Mouse (Mus musculus) hindbrain, postnatal 0 days (tissue): ENCODE results near the gene Terf2ip. TPM values are rescaled to one million over a fixed set of nuclear protein-coding genes. Genes with fewer than 3 reads are reported as not detected.
A peak's percentile ranks its signal among the peaks of the same experiment; 100 is the strongest.

Experiments used
- ATAC-seq: fragments of 200-750 bp; cut with Nextera tagmentation; 2 replicates; pipeline ENCODE4 v1.8.0; 2017; ENCODE audit warnings: mild to moderate bottlenecking, moderate TSS enrichment, moderate library complexity
- DNase-seq: peaks from one replicate; pipeline ENCODE4 v3.0.0-alpha.2; 2015; ENCODE audit warnings: low spot score
- H3K27ac ChIP-seq: fragments of 300-500 bp; sonication (generic); 2 replicates; pipeline ENCODE4 v1.5.1; 2014; ENCODE audit warnings: mild to moderate bottlenecking
- H3K27me3 ChIP-seq: fragments of 300-500 bp; sonication (generic); 2 replicates; pipeline ENCODE4 v1.6.1; 2014; ENCODE audit warnings: low read length, mixed read lengths; ENCODE audit not compliant: insufficient read depth
- H3K36me3 ChIP-seq: fragments of 300-500 bp; sonication (generic); 2 replicates; pipeline ENCODE4 v1.6.1; 2014; ENCODE audit warnings: low read length, mixed read lengths; ENCODE audit not compliant: insufficient read depth
- H3K4me1 ChIP-seq: fragments of 300-500 bp; sonication (generic); 2 replicates; pipeline ENCODE4 v1.6.1; 2014; ENCODE audit warnings: antibody characterized with exemption, low read length, mixed read lengths; ENCODE audit not compliant: insufficient read depth
- H3K4me2 ChIP-seq: fragments of 300-500 bp; sonication (generic); 2 replicates; pipeline ENCODE4 v1.6.1; 2014; ENCODE audit warnings: low read depth, mild to moderate bottlenecking, low read length, moderate library complexity, mixed read lengths
- H3K4me3 ChIP-seq: fragments of 300-500 bp; sonication (generic); 2 replicates; pipeline ENCODE4 v1.5.1; 2014; ENCODE audit warnings: low read length
- H3K9ac ChIP-seq: fragments of 300-500 bp; sonication (generic); replicated peaks from 2 replicates; pipeline ENCODE4 v1.6.1; 2014; ENCODE audit warnings: mild to moderate bottlenecking, low read length, moderate library complexity, mixed read lengths
- H3K9me3 ChIP-seq: fragments of 300-500 bp; sonication (generic); 2 replicates; pipeline ENCODE4 v1.6.1; 2016; ENCODE audit warnings: low read length, mixed read lengths
- CTCF ChIP-seq: IDR thresholded peaks from 2 replicates; pipeline ENCODE4 v1.5.1; 2016; ENCODE audit warnings: antibody characterized with exemption, control low read depth, low read depth
- WGBS: fragments of 180-500 bp; shearing (Covaris S2); extraction: QIAGEN DNeasy Blood & Tissue Kit; methylation state at CpG from one replicate; pipeline ENCODE4 v1.1.7; 2014; 5-methylcytosine and 5-hydroxymethylcytosine counted together
- polyA plus RNA-seq: library from polyadenylated mRNA; unstranded; fragments of >200 nt; fragmentation: Nextera tagmentation; extraction: Ambion mirVana; gene quantifications from 2 replicates; pipeline ENCODE4 v1.2.1, GENCODE M21; 2015
- total RNA-seq: library from RNA; depleted of rRNA; stranded (reverse); fragments of >200 nt; gene quantifications from 2 replicates; pipeline ENCODE4 v1.2.3, GENCODE M21; 2014; rRNA removed

Gene Terf2ip
- total RNA-seq: 48.8 and 51.1 TPM in 2 replicates
- 56.0 and 60.8 TPM in 2 replicates for polyA plus RNA-seq

DNA sequence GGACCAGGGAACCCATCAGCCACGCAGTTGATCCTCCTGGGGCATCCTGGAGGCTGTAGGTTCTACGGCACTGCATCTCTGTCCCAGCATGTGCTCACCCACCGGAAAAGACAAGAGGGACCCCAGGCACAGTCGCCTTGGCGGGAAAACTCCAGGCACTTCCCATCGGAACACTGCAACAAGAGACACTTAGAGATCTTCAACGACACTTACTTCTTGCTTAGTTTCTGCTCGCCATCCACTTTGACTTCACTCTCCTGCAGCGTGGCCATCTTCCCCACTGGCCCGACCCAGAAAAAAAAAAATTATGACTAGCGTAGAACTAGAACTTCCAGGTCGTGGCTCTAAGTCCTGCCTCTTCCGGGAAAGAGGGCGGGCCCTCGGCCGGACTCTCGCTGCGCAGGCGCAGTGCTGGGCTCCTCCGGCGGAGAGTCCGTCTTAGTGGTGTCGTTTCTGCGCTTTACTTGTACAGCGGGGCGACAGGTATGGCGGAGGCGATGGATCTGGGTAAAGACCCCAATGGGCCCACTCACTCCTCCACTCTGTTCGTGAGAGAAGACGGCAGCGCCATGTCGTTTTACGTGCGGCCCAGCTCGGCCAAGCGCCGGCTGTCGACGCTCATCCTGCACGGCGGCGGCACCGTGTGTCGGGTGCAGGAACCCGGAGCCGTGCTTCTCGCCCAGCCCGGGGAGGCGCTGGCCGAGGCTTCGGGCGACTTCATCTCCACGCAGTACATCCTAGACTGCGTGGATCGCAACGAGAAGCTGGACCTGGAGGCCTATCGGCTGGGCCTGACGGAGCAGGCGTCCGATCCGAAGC is at the start of gene Terf2ip, which contains the start of gene Kars:
TSS of gene Terf2ip (plus strand) at position 402 of the 819 bp plus-strand sequence.
TSS of gene Kars (minus strand) at position 327 of the 819 bp plus-strand sequence.
- WGBS: under 1% methylated on average over 61 of the region's 61 CpGs
- peak within 1 kb of the TSS; percentile 91 for H3K4me3 ChIP-seq
- peak; percentile 97 for ATAC-seq

GRCm38 (mm10) chr8:111962589-111962988 is 48.6 kb upstream of the Terf2ip start:
- ATAC-seq: no peak
- no peak for TF ChIP-seq CTCF
- H3K4me3 ChIP-seq: no peak overlapping the region
- no peak overlapping the region for H3K4me2 ChIP-seq
- no peaks in the 10 kb centered on the region for H3K36me3 ChIP-seq
- no peaks in the 10 kb centered on the region for H3K9me3 ChIP-seq
- H3K4me1 ChIP-seq: no peaks in the 10 kb centered on the region
- no peaks in the 10 kb centered on the region for H3K27me3 ChIP-seq
- WGBS: 81% methylated on average over 1 of the region's 1 CpGs
- no peak overlapping the region for H3K9ac ChIP-seq
- no peak overlapping the region for H3K27ac ChIP-seq
- no peak for DNase-seq

More for the DNA sequence above, at the start of gene Terf2ip, which contains the start of gene Kars:
- H3K9me3 ChIP-seq: no peaks in the 10 kb centered on the region
- TF ChIP-seq CTCF: 0 out of 2 replicates have a peak, but pooled peaks have one; percentile 3
- peaks cover 12% of the 10 kb centered on the region for H3K36me3 ChIP-seq
- peak; percentile 97 for DNase-seq
- peak within 1 kb of the TSS; percentile 86 for H3K4me2 ChIP-seq
- H3K9ac ChIP-seq: peak within 1 kb of the TSS; percentile 88
- H3K27me3 ChIP-seq: no peaks in the 10 kb centered on the region
- H3K4me1 ChIP-seq: peaks cover 14% of the 10 kb centered on the region
- H3K27ac ChIP-seq: peak within 1 kb of the TSS; percentile 85

- ATAC-seq (no peak), DNase-seq (no peak)
- WGBS: 51% methylated on average over 10 of the region's 10 CpGs
- Histone ChIP-seq H3K36me3 (no peaks in the 10 kb centered on the region), H3K9ac (no peak overlapping the region), H3K4me1 (no peaks in the 10 kb centered on the region), H3K27me3 (no peaks in the 10 kb centered on the region), H3K4me3 (no peak overlapping the region), H3K27ac (no peak overlapping the region), H3K4me2 (no peak overlapping the region), H3K9me3 (no peaks in the 10 kb centered on the region)
- no peak for TF ChIP-seq CTCF
These were observed 48.1 kb upstream of the Terf2ip start for GRCm38 (mm10) chr8:111963091-111963490.

- Histone ChIP-seq H3K36me3 (no peaks in the 10 kb centered on the region), H3K27me3 (no peaks in the 10 kb centered on the region), H3K4me1 (no peaks in the 10 kb centered on the region), H3K9ac (no peak overlapping the region), H3K27ac (no peak overlapping the region), H3K9me3 (no peaks in the 10 kb centered on the region), H3K4me3 (no peak overlapping the region), H3K4me2 (no peak overlapping the region)
- WGBS: 78% methylated on average over 4 of the region's 4 CpGs
- no peak for TF ChIP-seq CTCF
- DNase-seq: no peak
- ATAC-seq: no peak
These were observed 47.7 kb upstream of the Terf2ip start for GRCm38 (mm10) chr8:111963546-111963945.

DNA sequence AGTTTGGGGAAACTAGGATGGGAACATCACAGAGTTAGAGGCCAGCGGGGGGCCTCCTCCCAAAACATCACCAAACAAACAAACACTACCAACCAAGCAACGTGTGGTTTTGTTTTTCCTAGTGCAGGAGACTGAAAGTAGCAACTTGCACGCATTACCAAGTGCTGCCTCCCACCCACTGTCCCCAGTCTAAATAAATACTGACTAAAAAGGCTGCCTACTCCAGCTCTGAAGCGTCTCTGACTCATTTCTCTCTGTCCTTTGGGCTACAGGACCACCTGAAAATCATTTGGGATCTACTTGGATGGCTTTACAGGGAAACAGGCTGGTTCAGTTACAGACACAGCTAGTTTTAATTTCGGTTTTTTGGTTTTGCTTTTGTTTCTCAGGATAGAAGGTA is 46.8 kb upstream of the Terf2ip start:
- 69% methylated on average over 5 of the region's 5 CpGs for WGBS

GRCm38 (mm10) chr8:111964849-111965561 is 46.2 kb upstream of the Terf2ip start:
- DNase-seq: no peak
- H3K27me3 ChIP-seq: no peaks in the 10 kb centered on the region
- no peaks in the 10 kb centered on the region for H3K9me3 ChIP-seq
- no peak for ATAC-seq
- H3K4me1 ChIP-seq: no peaks in the 10 kb centered on the region
- no peak overlapping the region for H3K27ac ChIP-seq
- H3K4me3 ChIP-seq: no peak overlapping the region
- TF ChIP-seq CTCF: no peak
- H3K36me3 ChIP-seq: no peaks in the 10 kb centered on the region
- 82% methylated on average over 7 of the region's 7 CpGs for WGBS
- H3K4me2 ChIP-seq: no peak overlapping the region
- no peak overlapping the region for H3K9ac ChIP-seq

More for the DNA sequence above, 46.8 kb upstream of the Terf2ip start:
- Histone ChIP-seq H3K4me1 (no peaks in the 10 kb centered on the region), H3K4me2 (no peak overlapping the region), H3K9me3 (no peaks in the 10 kb centered on the region), H3K36me3 (no peaks in the 10 kb centered on the region), H3K9ac (no peak overlapping the region), H3K27ac (no peak overlapping the region), H3K27me3 (no peaks in the 10 kb centered on the region), H3K4me3 (no peak overlapping the region)
- DNase-seq (no peak), ATAC-seq (no peak)
- TF ChIP-seq CTCF: no peak
